Mouse (Mus musculus): ENCODE data around the gene Dlk1. TPM values are rescaled to one million over a fixed set of nuclear protein-coding genes. Genes with fewer than 3 reads are reported as not detected.

Gene Dlk1
- not detected for polyA plus RNA-seq (2017; shearing (Covaris generic))

DNA sequence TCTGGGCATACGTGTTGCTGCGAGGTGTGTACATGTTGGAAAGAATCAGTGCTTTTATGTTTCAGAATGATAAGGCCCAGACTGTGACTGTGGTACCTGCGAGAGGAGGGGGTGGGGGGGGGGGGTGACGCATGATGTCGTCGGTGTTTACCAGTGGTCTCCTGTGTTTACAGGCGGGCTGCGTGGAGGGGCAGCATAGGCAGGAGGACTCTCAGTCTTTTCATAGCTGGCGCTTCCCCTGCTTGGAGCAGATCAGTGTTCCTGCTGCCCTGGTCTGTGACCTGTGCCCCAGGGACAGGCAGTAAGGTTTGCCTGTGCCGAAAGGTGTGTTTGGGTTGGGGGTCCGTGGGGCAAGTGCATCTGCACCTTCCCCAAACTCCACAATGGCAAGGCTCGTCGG lies at the start of gene Dlk1:
TSS of gene Dlk1 (plus strand) at position 232 of the 400 bp plus-strand sequence.
- no peak for ATAC-seq

DNA sequence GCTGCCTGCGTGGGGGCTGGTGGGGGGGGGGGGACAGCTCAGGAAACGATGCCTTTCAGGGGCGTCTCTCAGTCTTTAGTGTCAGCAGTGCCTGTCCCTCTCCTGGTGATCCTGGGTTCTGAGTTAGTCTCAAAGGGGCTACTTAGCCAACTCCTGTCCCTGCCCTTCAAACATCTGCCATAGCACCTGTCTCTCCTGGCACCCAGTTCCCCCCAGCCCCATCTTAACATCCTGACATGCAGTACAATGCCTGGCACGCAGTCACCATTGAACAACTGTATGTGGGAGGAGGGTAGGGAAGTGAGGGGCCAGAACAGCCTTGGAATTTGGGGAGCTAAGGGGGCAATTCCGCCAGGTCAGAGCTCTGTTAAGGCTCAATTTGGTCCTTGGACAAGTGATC lies 49.7 kb upstream of the Dlk1 start:
- no peak for ATAC-seq

DNA sequence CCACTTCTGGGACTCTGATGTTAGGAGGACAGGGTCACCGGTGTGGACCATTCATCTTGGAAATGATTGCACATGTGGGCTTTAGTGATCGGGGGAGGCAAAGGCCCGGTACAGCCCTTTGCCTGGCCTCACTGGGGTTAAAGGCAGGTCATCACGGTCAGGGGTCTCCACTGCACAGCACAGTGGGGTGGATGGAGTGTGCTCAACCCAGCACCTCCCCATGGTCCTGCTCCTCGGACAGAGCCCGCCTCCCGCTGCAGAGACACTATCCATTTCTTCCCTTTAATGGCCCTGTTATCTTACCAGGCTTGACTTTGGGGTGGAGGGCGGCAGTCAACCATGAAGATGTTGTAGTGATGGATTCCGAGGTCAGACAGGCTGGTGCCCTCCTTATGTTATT lies 48.9 kb upstream of the Dlk1 start:
- no peak for ATAC-seq

DNA sequence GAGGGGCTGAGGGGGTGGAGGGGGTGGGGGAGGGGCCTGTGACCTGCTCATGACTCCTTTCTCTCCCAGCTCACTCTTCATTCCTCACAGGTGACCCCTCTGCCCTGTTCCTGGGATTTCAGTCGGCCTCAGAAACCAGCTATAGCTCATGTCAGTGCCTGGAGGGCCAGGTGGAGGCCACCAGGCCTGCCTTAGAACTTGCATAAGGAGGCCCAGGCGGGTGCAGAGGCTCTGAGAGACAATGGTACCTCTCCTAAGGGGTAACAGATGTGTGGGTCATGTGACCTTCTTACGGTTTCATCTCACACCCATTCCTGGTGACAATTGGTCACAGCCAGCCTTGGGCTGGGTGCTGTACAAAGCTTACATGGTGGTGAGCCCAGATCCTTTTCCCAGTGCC lies 46.6 kb upstream of the Dlk1 start:
- ATAC-seq, result no peak

DNA sequence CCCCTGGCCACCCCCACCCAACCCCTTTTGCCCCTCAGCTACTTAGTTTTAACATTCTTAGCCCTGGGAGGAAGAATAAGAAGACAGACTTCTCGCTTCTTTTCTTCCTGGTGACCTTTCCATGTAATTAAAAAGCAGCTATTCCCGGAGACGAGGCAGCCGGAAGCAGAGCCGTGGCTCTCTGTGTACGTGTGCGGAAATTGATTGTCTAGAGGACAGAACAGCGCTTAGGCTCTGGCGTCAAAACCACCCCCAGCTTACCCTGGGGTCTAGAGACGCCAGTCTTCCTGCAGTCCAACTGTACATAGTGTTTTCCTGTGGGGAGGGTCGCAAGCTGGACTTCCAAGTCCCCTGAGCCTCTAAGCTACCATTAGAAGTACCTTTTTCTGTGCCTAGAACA lies 41.9 kb upstream of the Dlk1 start:
- no peak for ATAC-seq

DNA sequence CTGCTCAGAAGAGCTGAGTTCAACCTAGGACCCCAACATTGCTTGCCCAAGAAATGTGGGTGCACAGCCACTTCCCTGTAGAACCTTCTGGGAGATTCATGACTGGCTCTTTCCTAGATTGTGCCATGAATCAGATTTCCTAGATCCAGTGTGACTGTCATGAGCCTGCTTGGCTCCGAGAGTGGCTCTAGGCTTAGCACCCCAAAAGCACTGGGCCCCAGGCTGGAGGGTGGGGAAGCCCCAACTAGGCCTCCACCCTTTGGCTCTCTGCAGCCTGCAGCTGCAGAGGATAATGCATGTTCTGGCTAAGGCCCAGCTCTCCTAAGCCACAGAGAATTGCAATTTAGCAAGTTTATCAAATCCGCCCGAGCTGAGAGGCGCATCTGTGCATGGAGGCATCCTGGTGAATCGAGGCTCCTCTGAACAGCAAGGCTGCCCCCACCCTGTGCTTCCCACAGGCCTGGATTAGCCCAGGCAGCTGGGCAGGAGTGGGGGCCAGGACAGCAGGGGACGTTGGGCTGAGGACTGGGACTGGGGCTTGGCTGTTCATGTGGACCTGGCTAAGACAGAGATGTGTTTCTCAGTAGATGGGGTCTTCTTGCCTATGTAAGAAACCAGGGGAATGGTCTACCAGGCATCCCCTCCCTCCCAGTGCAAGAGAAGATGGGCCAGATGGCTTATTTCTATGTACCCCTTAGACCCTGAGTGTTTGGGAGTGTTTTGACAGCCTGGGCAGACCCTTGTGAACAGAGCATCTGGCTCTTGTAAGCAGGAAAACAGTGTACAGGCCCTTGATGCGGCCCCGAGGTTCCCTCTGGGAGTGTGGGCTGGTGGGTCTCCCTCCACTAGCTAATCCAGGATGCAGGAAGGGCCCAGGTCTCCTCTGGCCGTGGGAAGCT lies 41.2 kb upstream of the Dlk1 start:
- ATAC-seq, result no peak

DNA sequence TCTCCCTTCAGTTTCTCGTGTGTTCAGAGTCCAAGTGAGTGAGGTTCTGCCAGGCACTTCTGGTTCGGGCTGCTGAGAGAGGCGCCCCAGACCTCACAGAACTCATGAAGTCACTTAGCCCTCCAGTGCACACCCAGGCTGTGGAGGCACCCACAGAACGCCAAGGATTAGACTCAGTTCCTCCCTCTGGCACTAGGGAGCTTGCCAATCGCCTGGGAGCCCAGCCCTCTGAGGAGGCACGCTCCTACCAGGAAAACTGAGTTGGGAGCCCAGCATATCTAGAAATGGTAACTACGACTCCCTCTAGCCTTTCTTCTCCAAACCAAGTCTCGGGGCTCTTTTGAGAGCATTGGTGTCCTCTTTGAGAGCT lies 40.6 kb upstream of the Dlk1 start:
- no peak for ATAC-seq

DNA sequence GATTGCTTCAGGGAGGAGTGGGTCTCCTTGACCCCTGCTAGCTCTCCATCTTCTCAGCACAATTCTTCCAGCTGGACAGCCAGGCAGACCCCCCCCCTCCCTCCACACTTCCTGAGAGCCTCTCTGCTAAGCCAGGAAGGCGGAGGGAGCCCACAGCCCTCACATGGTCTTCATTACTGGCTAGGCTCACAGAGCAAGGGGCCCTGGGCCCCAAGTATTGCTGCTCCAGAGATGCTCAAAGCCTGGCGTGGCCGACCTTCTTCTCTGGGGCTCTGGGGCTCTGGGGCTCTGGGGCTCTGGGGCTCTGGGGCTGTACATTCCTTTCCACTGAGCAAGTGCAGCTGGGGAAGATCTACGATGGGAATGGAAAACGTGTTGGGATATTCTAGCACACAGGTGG lies 39.9 kb upstream of the Dlk1 start:
- ATAC-seq, result no peak

DNA sequence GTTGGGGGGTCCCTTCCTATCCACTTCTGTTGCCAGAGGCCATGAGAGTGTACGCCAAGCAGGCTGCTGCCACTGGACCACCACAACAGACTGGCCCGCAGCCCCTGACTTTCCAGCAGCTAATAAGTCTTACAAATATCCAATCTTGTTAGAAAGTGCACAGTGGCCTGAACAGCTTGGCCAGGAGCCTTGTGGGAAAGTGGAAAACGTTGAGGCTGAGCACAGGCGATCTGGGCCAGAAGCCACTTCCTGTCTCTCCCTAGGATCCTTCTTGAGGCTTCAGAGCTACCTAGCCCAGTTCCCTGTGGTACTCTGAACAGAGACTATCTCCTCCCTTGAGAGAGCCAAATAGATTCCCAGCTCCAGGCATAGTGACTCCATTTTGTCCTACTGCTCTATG lies 39.3 kb upstream of the Dlk1 start:
- no peak for ATAC-seq

DNA sequence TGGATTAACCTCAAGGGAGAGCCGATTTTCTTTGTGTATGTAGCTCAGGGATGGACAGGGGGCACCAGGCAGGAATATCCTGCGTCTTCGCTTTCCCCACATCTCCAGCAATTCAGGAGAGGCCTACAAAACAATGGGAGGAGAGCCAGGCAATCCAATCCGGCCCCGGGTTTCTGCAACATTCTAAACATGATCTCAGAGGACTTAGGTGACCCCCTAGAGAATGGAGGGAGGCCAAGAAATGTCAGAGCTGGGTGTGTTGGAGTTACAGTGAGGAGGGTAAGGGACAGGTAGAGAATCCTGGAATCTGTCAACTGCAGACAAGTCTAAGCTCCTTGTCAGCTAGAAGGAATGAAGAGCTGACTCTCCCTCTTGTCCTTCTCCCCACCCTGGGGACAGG lies 35.9 kb upstream of the Dlk1 start:
- no peak for ATAC-seq

DNA sequence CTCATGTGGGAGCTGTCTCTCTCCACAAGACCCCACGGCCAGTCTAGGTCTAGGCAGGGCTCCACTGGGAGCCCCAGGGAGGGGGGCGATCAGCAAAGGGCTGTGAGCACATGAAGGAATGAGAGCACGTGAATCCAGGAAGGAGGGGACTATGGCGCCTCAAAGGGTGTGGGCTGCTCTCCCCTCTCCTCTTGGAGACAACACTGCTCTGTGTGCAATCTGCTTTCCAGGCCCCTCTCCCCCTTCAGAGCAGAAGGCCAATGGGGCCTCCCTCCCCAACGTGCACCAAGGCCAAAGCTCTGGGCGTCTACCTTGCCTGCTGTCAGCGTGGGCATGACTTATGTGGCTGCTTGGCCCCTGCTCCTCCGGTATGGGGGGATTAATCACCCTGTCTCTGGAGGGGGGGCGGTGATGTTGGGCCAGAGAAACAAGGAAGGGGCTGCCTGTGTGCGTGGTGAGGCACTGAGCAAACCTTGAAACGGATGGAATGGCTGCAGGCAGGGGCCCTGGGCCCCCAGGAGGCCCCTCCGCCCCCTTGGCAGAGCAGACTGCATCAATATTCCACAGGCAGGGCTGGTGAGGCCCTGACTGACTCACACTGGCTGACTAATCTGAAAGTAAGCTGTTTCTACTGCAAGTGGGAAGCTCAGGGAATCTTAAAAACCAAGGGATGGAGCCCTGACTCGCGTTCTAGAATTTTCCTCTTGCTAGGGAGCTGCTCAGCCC lies 35.0 kb upstream of the Dlk1 start:
- ATAC-seq, result no peak

DNA sequence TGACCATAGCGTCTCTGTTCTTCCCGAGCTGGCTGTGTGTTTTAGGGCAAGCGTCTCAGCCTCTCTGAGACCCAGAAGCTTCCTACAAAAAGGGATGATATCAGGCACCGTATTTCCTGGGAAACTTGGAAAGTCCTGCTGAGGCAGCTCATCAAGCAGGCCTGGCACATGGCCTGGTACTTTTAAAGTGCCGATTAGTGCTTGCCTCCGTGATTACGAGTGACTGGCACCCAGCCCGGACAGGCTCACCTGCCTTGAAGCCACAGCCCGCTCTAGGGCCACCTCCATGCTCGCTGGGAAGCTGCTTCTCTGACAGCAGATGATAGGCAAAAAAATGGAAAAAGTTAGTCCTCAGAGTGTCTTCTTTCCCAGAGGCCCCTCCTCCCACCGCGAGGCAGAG lies 32.6 kb upstream of the Dlk1 start:
- ATAC-seq, result no peak

DNA sequence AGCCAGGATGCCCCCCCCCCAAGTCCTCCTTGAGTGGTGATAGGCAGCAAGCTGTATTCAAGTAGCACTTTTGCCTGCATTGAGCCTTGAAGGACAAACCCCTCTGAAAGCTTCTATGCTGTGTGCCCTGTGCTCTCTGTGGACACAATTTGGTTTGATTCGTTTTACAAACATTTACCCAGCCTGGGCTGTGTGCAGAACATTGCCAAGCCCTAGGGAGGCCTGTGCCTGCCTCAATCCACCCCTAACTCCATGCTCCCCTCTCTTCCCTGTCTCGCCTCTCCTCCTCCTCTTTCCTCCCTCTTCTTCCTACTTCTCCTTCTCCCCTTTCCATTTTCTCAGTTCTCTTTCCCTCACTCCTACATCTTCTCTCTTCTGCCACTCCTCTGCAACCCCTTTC lies 29.5 kb upstream of the Dlk1 start:
- no peak for ATAC-seq

DNA sequence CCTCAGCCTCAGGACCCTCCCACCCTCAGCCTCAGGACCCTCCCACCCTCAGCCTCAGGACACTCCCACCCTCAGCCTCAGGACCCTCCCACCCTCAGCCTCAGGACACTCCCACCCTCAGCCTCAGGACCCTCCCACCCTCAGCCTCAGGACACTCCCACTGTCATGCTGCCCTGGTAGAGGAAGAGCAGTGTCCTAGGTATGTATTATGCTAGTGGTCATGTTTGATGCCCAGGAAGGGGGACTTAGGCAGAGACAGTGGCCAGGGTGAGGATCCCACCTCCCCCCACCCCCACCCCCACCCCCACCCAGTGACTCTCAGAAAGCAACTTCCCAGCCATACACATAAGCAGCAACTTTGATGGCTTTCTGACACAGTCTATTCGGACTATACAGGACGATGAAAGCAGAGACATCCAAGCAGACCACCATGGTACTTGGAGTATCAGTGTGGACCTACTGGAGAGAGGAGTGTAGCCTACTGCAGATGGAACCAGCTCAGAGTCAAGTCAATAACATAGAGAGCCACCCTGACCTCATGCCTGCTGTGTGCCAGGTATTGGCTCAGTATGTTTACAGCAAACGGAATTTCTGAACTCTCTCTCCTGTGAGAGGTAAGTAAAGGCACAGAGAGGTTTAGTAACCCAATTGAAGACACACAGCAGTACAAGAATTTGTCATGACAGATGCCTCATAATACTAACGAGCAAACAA lies 28.8 kb upstream of the Dlk1 start:
- ATAC-seq, result no peak

DNA sequence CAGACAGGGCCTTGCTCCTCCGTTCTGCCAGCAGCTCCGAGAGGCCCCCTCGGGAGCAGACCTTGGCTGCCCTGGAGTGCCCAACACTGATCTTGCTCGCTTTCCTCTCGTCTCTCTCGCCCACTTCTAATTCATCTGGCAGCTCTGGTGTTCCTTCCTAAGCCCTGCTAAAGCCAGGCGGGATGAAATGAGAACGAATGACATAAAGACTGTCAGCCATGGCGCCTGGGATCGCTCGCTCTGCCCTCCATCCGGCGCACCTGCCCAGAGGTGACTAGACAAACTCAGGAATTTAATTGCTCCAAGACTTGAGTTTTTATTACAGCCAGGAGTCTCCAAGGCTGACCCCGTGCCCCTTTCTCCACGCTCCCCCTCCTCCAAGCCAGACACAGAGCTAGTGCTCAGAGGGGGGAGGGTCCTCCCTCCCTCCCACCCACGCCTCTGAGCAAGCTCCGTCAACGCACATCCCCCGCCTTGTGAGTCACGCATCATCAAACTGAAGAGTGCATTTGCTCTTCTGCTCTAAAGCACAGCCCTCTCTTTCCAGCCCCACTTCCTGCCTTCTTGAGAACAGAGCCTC lies 27.8 kb upstream of the Dlk1 start:
- ATAC-seq, result no peak

DNA sequence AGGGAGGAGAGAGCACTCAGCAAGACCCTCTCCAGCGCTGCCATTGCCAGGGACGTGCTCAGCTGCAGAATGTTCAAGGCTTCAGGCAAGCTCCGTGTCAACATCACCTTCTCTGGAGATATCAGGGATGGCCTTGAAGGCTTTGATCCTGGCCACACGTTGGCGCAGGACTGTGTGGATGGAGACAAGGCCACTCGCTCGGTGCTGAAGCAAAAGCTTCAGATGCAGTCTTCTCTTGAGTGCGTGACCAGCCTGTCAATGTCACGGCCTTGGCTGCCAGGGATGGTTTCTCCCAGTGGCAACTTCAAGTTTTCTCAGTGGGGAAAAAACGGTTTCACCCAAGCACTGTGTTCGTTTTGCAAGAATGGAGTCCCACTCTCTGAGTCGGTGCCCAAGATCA lies 26.6 kb upstream of the Dlk1 start:
- no peak for ATAC-seq

DNA sequence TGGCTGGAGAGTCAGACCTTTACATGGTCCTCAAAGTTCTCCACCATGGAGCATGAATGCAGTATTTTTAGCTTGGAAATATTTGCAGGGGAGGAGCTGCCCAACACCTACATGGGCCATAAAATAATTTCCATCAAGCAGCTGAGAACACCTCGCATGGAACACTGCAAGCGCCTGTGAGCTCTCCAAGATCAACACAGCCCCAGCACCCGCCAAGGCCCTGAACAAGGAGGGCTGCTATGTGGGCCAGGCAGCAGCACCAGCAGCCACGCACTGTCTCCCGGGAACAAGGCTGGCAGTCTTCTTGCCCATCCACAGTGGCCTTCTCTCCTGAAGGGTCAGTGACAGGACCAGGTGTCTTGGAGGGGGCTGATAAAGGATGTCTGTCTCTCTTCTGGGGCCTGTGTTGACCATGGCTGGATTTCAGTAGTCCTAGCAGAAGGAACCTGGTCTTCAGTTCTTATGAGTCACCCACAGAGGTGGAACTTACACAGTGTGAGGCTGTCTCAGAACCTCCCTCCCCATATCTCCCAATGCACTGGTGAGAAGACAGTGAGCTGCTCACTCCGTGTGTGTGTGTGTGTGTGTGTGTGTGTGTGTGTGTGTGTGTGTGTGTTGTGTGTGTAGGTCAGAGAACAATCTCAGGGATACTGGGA lies 20.0 kb upstream of the Dlk1 start:
- no peak for ATAC-seq

DNA sequence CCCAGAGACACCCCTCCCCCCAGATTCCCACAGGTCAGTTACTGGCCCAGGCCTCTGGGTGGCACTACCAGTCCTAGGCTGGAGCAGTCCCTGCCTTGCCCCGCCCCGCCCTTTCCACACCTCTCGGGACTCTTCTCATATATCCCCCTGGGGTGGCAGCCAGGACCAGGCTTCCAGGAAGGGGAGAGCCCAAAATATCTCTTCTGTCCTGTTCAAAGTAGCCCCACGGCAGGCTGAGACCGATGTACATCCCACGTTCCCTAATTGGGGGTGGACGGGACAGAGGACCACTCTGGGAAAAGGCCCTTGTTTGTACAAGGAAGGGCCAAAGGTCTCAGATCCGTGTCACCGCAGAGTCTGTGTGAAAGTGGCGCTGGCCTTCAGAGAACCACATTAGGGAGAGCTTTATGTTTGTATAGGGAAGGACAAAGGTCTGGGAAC lies 16.2 kb upstream of the Dlk1 start:
- ATAC-seq, result no peak

DNA sequence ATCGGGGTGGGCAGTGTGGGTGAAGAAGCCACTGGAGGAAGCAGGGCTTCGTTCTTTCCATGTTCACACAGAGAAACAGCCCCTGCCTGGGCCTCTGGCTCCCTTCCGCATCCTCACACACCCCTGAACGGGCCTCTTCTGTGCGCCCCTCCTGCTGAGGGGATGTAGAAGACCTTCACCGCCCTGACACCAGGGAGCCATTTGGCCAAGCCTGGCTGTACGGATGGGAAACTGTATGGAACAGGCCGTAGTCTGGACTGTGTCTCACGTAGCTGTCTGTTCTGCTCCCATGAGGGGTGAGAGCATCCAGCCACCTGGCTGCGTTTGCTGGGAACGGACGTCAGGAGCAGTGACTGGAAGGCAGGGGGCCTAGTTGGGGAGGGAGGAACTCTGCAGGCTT lies 15.8 kb upstream of the Dlk1 start:
- ATAC-seq, result no peak

DNA sequence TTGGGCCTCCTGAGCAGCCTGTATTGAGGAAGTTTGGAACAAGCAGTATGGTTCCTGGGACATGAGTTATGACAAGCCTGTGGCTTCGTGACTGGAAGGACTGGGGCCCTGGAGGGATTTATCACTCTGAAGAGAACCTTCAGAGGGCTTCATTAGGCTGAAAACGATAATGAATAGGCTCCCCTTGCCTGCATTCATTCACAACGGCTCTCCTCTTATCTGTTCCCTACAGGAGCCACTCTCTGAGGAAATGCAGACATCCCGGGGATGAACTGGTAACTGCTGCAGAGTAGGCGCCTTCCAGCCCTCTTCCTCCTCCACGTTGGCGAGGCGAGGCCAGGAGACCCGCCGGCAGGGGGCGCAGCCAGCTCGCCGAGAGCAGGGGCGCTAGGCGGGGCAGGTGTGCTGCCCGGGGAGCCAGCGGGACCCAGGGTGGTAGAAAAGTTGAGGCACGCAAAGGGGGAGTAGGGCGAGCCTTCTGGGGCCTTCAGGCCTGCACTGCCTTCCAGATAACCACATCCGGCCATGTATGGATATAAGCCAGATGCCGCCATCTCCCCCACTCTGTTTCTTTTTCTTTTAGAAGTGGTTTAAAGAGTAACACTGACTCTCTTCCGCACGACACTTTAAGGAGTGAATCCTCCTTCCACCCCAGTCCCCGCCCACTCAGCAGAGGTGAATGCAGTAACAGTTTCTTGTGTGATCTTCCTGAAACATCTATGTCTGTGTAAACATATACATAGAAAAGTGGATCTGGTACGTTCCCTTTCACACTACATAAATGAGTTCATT lies 14.9 kb upstream of the Dlk1 start:
- ATAC-seq, result peak; percentile 85

DNA sequence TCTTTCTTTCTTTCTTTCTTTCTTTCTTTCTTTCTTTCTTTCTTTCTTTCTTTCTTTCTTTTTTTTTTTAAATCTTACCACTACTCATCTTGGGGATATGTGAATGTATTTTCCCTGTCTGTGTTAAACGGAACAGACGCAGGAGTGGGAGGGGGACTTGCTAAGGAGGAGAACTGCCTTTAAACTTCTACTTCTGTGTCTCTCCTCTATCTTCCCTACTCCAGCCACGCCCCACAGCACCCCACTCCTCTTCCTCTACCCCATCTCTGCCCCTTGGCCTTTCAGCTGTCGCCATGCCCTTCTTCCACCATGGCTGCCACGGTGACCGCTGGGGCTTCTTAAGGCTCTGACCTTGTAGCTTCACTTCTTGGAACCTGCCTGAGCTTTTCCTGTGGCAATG lies 14.2 kb upstream of the Dlk1 start:
- no peak for ATAC-seq

DNA sequence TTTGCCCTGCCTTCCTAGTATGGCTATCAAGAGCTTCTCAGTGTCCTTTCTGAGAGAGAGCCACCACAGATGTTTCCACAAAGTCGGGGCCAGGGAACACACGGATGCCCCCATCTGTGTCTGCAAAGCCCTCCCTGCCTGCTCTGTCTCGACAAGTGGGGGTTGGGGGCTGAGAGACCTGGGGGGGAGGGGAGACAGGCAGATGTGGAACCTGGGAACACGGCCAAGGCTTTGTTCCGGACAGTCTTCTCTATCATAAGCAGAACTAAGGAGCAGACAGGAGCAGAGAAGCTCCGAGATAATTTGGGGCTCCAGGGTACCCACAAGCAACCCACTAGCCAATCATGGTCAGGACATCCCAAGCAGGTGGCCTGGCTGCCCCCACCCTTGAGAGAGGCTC lies 12.6 kb upstream of the Dlk1 start:
- ATAC-seq, result no peak

Data from CD4-positive, CD25-positive, alpha-beta regulatory T cell, adult 4 months (primary cell).